Mouse (Mus musculus) lung, embryonic 15.5 days (tissue): ENCODE results near the gene Trim59. TPM values are rescaled to one million over a fixed set of nuclear protein-coding genes. Genes with fewer than 3 reads are reported as not detected.

ENCODE experiments used
- ATAC-seq: fragments of 200-750 bp; cut with Nextera tagmentation; 2 replicates; pipeline ENCODE4 v1.8.0; 2017; ENCODE audit warnings: moderate number of reproducible peaks, borderline replicate concordance; ENCODE audit not compliant: low FRiP score, low TSS enrichment; ENCODE audit errors: extremely low read depth
- H3K27ac ChIP-seq: fragments of 300-500 bp; sonication (generic); 2 replicates; pipeline ENCODE4 v1.5.1; 2015; ENCODE audit warnings: moderate library complexity, mild to moderate bottlenecking, inconsistent platforms
- H3K27me3 ChIP-seq: fragments of 300-500 bp; sonication (generic); 2 replicates; pipeline ENCODE4 v1.6.1; 2015; ENCODE audit warnings: inconsistent platforms
- H3K36me3 ChIP-seq: fragments of 300-500 bp; sonication (generic); 2 replicates; pipeline ENCODE4 v1.6.1; 2015; ENCODE audit warnings: inconsistent platforms
- H3K4me1 ChIP-seq: fragments of 300-500 bp; sonication (generic); 2 replicates; pipeline ENCODE4 v1.6.1; 2015; ENCODE audit warnings: inconsistent platforms
- H3K4me2 ChIP-seq: fragments of 300-500 bp; sonication (generic); 2 replicates; pipeline ENCODE4 v1.6.1; 2015; ENCODE audit warnings: inconsistent platforms, mild to moderate bottlenecking, moderate library complexity
- H3K4me3 ChIP-seq: fragments of 300-500 bp; sonication (generic); 2 replicates; pipeline ENCODE4 v1.5.1; 2015; ENCODE audit warnings: mild to moderate bottlenecking, inconsistent platforms
- H3K9ac ChIP-seq: fragments of 300-500 bp; sonication (generic); 2 replicates; pipeline ENCODE4 v1.6.1; 2015; ENCODE audit warnings: inconsistent platforms
- H3K9me3 ChIP-seq: fragments of 300-500 bp; sonication (generic); 2 replicates; pipeline ENCODE4 v1.6.1; 2016; ENCODE audit warnings: inconsistent platforms
- WGBS: fragments of 180-500 bp; shearing (Covaris S2); methylation state at CpG from one replicate; pipeline ENCODE4 v1.1.7; 2015; 5-methylcytosine and 5-hydroxymethylcytosine counted together
- polyA plus RNA-seq: library from polyadenylated mRNA; unstranded; fragments of >200 nt; fragmentation: Nextera tagmentation; extraction: Ambion mirVana; gene quantifications from 2 replicates; pipeline ENCODE4 v1.2.1, GENCODE M21; 2015

Gene Trim59
- polyA plus RNA-seq, result 125 and 128 TPM in 2 replicates

GRCm38 (mm10) chr3:69044645-69045399 is at the start of gene Trim59:
TSS of gene Trim59 (minus strand) at chr3:69044755.
- peak within 1 kb of the TSS; percentile 95 for H3K9ac ChIP-seq
- ATAC-seq, result peak; percentile 96
- H3K4me2 ChIP-seq, result peak within 1 kb of the TSS; percentile 89
- H3K27ac ChIP-seq, result peak within 1 kb of the TSS; percentile 97
- WGBS, result 1% methylated on average over 53 of the region's 80 CpGs
- H3K4me3 ChIP-seq, result peak within 1 kb of the TSS; percentile 95
- H3K27me3 ChIP-seq, result no peaks in the 10 kb centered on the region
- H3K4me1 ChIP-seq, result peaks cover 21% of the 10 kb centered on the region; the same call in 1 of the 2 replicates
- no peaks in the 10 kb centered on the region for H3K9me3 ChIP-seq
- H3K36me3 ChIP-seq, result peaks cover 11% of the 10 kb centered on the region

- Histone ChIP-seq H3K4me1 (no peaks in the 10 kb centered on the region), H3K27me3 (no peaks in the 10 kb centered on the region), H3K27ac (no peak overlapping the region), H3K9ac (no peak overlapping the region), H3K4me2 (no peak overlapping the region), H3K9me3 (no peaks in the 10 kb centered on the region), H3K36me3 (no peaks in the 10 kb centered on the region), H3K4me3 (no peak overlapping the region)
- WGBS, result 28% methylated on average over 1 of the region's 1 CpGs
- ATAC-seq, result no peak
Measured at GRCm38 (mm10) chr3:69064005-69064404, 19.4 kb upstream of the Trim59 start.

DNA sequence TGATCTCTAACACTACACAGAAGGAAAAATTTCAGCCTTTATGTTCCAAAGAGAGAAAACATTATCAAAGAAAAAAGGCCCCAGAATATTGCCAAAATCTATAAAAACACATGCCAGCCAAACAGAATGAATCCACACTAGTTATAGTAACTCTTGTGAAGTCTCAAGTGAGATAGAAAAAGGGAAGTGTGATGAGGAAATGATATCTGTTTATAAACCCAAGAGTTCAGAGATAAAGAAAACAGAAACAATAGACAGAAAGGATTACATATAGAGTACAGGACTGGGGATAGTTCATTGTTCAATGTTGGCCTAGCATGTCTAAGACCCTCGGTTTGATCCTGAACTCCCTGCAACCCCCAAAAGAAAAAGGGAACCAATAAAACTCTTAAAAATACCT is 18.2 kb upstream of the Trim59 start:
- Histone ChIP-seq H3K4me3 (no peak overlapping the region), H3K36me3 (no peaks in the 10 kb centered on the region), H3K9ac (no peak overlapping the region), H3K4me2 (no peak overlapping the region), H3K9me3 (no peaks in the 10 kb centered on the region), H3K27me3 (no peaks in the 10 kb centered on the region), H3K4me1 (no peaks in the 10 kb centered on the region), H3K27ac (no peak overlapping the region)
- no peak for ATAC-seq
- 81% methylated on average over 1 of the region's 1 CpGs for WGBS

- 93% methylated on average over 4 of the region's 4 CpGs for WGBS
Measured at GRCm38 (mm10) chr3:69060672-69061071, 16.1 kb upstream of the Trim59 start.

DNA sequence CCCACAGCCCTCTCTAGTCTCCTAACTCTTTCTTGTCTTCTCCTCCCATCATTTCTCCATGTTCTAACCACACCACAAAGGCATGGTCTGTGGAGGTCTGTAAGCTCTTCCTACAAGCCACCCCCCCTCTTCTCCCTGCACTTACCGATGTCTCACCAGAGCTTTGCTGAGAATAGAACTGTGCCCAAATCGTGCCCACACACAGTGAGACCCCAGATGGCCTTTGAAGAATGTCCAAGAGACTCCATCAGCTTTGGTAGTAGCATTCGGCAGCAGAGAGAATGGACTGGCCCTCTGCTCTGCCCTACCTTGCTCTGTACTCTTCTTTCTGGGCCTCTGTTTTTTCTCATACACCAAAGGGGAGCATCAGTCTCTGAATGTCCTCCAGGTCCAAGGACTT is 11.3 kb upstream of the Trim59 start:
- no peak for ATAC-seq
- WGBS, result 90% methylated on average over 3 of the region's 3 CpGs
- H3K27ac ChIP-seq, result no peak overlapping the region
- H3K36me3 ChIP-seq, result no peaks in the 10 kb centered on the region
- H3K9ac ChIP-seq, result no peak overlapping the region
- no peak overlapping the region for H3K4me2 ChIP-seq
- H3K4me3 ChIP-seq, result no peak overlapping the region
- no peaks in the 10 kb centered on the region for H3K27me3 ChIP-seq
- H3K4me1 ChIP-seq, result no peaks in the 10 kb centered on the region
- H3K9me3 ChIP-seq, result no peaks in the 10 kb centered on the region

More at GRCm38 (mm10) chr3:69060672-69061071, 16.1 kb upstream of the Trim59 start:
- Histone ChIP-seq H3K36me3 (no peaks in the 10 kb centered on the region), H3K9ac (no peak overlapping the region), H3K9me3 (no peaks in the 10 kb centered on the region), H3K4me3 (no peak overlapping the region), H3K4me2 (no peak overlapping the region), H3K27ac (no peak overlapping the region), H3K4me1 (no peaks in the 10 kb centered on the region), H3K27me3 (no peaks in the 10 kb centered on the region)
- ATAC-seq, result no peak

GRCm38 (mm10) chr3:69054760-69055432 is 10.3 kb upstream of the Trim59 start:
- peak; percentile 75; the same call in 1 of the 2 replicates for ATAC-seq
- H3K27me3 ChIP-seq, result no peaks in the 10 kb centered on the region
- H3K4me1 ChIP-seq, result no peaks in the 10 kb centered on the region
- no peak overlapping the region for H3K9ac ChIP-seq
- no peak overlapping the region for H3K4me2 ChIP-seq
- H3K4me3 ChIP-seq, result no peak overlapping the region
- no peaks in the 10 kb centered on the region for H3K36me3 ChIP-seq
- no peak overlapping the region for H3K27ac ChIP-seq
- 68% methylated on average over 7 of the region's 7 CpGs for WGBS
- no peaks in the 10 kb centered on the region for H3K9me3 ChIP-seq

- H3K4me1 ChIP-seq, result no peaks in the 10 kb centered on the region
- 84% methylated on average over 11 of the region's 11 CpGs for WGBS
- ATAC-seq, result no peak
Measured at GRCm38 (mm10) chr3:69051894-69052293, 7.3 kb upstream of the Trim59 start.

DNA sequence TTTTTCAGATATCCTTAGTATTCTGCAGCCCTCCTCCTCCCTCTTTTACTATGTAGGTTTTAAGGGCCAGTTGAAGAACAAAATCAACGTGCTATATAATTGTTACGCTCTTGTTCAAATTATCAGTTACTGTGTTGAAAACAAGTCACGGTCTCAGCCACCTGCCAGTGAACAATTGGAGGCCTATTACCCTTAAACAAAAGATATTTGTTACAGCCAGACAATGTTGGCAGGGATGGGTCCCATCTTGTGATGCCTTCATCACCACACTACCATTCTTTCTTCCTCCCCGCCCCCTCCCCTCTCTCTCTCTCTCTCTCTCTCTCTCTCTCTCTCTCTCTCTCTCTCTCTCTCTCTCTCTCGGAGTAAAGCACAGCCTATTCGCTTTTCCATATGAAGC is 4.5 kb upstream of the Trim59 start:
- H3K27ac ChIP-seq, result no peak overlapping the region
- H3K9me3 ChIP-seq, result no peaks in the 10 kb centered on the region
- peaks cover 11% of the 10 kb centered on the region; the same call in 1 of the 2 replicates for H3K4me1 ChIP-seq
- H3K36me3 ChIP-seq, result no peaks in the 10 kb centered on the region
- no peak overlapping the region for H3K4me3 ChIP-seq
- H3K9ac ChIP-seq, result no peak overlapping the region
- no peak overlapping the region for H3K4me2 ChIP-seq
- no peaks in the 10 kb centered on the region for H3K27me3 ChIP-seq
- 82% methylated on average over 6 of the region's 6 CpGs for WGBS
- ATAC-seq, result no peak

More at GRCm38 (mm10) chr3:69051894-69052293, 7.3 kb upstream of the Trim59 start:
- no peak overlapping the region for H3K4me3 ChIP-seq
- no peaks in the 10 kb centered on the region for H3K9me3 ChIP-seq
- H3K27ac ChIP-seq, result no peak overlapping the region
- no peaks in the 10 kb centered on the region for H3K36me3 ChIP-seq
- no peak overlapping the region for H3K9ac ChIP-seq
- H3K27me3 ChIP-seq, result no peaks in the 10 kb centered on the region
- no peak overlapping the region for H3K4me2 ChIP-seq

DNA sequence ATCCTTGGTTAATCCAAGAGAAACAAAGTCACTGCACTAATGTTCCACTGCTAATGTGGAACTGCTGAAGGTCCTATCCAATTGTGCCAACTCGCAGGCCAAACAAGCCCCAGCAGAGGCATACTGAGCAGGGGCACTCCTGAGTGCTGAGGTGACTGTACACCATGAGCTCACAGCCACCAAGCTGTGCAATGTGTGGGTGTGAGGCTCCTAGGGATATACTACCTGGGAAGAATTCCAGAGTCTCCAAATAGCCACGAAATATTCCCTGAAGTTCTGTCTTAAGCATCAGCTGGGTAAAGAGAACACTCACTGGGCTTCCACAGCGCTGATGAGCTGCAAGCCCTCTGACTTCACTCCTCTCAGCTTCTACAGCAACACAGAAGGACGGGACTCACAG is 3.1 kb upstream of the Trim59 start:
- H3K27ac ChIP-seq, result no peak overlapping the region
- no peak for ATAC-seq
- no peak overlapping the region for H3K4me2 ChIP-seq
- no peak overlapping the region for H3K9ac ChIP-seq
- H3K27me3 ChIP-seq, result no peaks in the 10 kb centered on the region
- no peaks in the 10 kb centered on the region for H3K9me3 ChIP-seq
- no peak overlapping the region for H3K4me3 ChIP-seq
- no peaks in the 10 kb centered on the region; the same call in 1 of the 2 replicates for H3K36me3 ChIP-seq
- 70% methylated on average over 4 of the region's 4 CpGs for WGBS
- peaks cover 13% of the 10 kb centered on the region; the same call in 1 of the 2 replicates for H3K4me1 ChIP-seq

GRCm38 (mm10) chr3:69046509-69046908 is 2.0 kb upstream of the Trim59 start:
- H3K4me3 ChIP-seq, result no peak overlapping the region
- no peak overlapping the region for H3K27ac ChIP-seq
- H3K4me2 ChIP-seq, result no peak overlapping the region
- H3K9ac ChIP-seq, result no peak overlapping the region
- H3K4me1 ChIP-seq, result peaks cover 17% of the 10 kb centered on the region; the same call in 1 of the 2 replicates
- H3K27me3 ChIP-seq, result no peaks in the 10 kb centered on the region
- 51% methylated on average over 4 of the region's 4 CpGs for WGBS
- ATAC-seq, result no peak
- H3K36me3 ChIP-seq, result no peaks in the 10 kb centered on the region; the same call in 1 of the 2 replicates
- H3K9me3 ChIP-seq, result no peaks in the 10 kb centered on the region

DNA sequence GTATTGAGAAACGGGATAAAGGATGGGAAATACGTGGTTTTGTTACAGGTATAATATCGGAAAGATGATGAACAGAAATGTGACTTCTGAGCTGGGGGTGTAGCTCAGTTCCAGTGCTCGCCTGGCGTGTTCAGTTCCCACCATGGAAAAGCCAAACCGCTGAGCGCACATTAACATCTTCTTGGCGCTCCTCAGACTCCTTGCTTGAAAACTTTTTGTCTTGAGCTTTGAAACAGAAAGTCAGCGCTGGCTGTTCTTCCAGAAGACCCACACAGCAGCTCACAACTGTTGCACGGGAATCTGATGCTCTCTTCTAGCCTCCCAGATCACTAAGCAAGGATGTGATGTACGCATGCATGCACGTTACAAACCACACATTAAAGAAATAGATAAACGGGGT is 1.2 kb upstream of the Trim59 start:
- peaks cover 17% of the 10 kb centered on the region; the same call in 1 of the 2 replicates for H3K4me1 ChIP-seq
- peak overlapping the region; percentile 97; the same call in 1 of the 2 replicates for H3K27ac ChIP-seq
- H3K9ac ChIP-seq, result peak overlapping the region; percentile 81
- no peak for ATAC-seq
- 17% methylated on average over 13 of the region's 13 CpGs for WGBS
- H3K4me3 ChIP-seq, result peak overlapping the region; percentile 95
- peaks cover 3% of the 10 kb centered on the region; the same call in 1 of the 2 replicates for H3K36me3 ChIP-seq
- no peaks in the 10 kb centered on the region for H3K27me3 ChIP-seq
- no peaks in the 10 kb centered on the region for H3K9me3 ChIP-seq
- H3K4me2 ChIP-seq, result peak overlapping the region; percentile 89

DNA sequence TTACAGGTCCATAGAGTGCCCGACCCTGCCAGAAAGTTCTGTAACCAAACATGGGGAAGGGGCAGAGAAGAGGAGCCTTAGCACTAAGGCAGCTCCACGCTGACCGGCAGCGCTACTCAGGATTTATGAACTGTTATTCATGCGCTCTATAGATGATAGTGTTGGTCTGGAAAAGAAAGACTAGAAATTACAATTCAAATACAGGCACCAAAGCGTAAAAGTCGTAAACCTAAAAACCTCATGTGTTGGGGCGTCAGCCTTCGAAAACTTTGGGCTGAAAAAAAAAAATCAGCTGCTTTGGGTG is 797 bp upstream of the Trim59 start:
- Histone ChIP-seq H3K9me3 (no peaks in the 10 kb centered on the region), H3K36me3 (peaks cover 7% of the 10 kb centered on the region), H3K4me1 (peaks cover 18% of the 10 kb centered on the region; the same call in 1 of the 2 replicates), H3K27ac (peak overlapping the region; percentile 97), H3K9ac (peak overlapping the region; percentile 81), H3K4me3 (peak overlapping the region; percentile 95), H3K27me3 (no peaks in the 10 kb centered on the region), H3K4me2 (peak overlapping the region; percentile 89)
- 2% methylated on average over 9 of the region's 9 CpGs for WGBS
- ATAC-seq, result 0 out of 2 replicates have a peak, but pooled peaks have one; percentile 15
